Mouse (Mus musculus) adrenal gland, postnatal 14 days (tissue): ENCODE measurements around the gene Nlgn2. TPM values are rescaled to one million over a fixed set of nuclear protein-coding genes. Genes with fewer than 3 reads are reported as not detected.

ENCODE experiments used
- DNase-seq: peaks from one replicate; pipeline ENCODE4 v3.0.0; 2021; ENCODE audit warnings: mixed read lengths
- long read RNA-seq, 2 experiments: library from polyadenylated mRNA; stranded (forward); transcript quantifications; one replicate each; pipeline ENCODE4 v2.0.0; 2021
- total RNA-seq: library from RNA; stranded (reverse); gene quantifications from 2 replicates; pipeline ENCODE4 v1.2.3, GENCODE M21; 2021

Nlgn2 gene
- 17.6 and 20.6 TPM in 2 replicates for total RNA-seq
- long read RNA-seq, experiment 1, partial matches to known transcripts = 0 of 7 reads
- long read RNA-seq, experiment 1, other reads (novel, unspliced or antisense) = 7 of 7 reads
- long read RNA-seq, experiment 2, partial matches to known transcripts = 0 of 8 reads
- long read RNA-seq, experiment 2, other reads (novel, unspliced or antisense) = 8 of 8 reads

- DNase-seq = peak; percentile 86
These were observed at the start of gene Nlgn2 for GRCm38 (mm10) chr11:69837604-69837951. Nlgn2 (minus strand) TSS chr11:69837784.

- DNase-seq = no peak
These were observed 49.5 kb upstream of the Nlgn2 start for GRCm38 (mm10) chr11:69886907-69887635.

GRCm38 (mm10) chr11:69884663-69885062 lies 47.1 kb upstream of the Nlgn2 start:
- DNase-seq = no peak

DNA sequence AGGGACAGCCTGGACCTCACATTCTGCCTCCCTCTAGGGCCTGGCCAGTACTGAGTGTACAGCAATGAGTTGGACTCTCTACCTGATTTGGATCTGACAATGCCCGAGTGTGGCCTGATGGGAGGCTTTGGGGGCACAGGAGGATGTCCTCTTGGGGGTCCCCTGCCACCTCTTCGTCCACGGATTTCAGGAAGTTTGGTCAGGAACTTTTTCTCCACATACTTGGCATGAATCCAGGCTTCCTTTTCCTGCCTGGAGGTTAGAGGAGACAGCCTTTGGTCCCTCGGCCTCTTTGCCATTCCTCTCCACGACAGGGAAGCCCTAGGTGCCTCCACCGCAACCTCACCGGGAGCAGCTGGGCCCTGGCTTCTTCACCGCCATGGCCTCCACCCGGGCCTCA lies 46.7 kb upstream of the Nlgn2 start:
- DNase-seq = no peak

DNA sequence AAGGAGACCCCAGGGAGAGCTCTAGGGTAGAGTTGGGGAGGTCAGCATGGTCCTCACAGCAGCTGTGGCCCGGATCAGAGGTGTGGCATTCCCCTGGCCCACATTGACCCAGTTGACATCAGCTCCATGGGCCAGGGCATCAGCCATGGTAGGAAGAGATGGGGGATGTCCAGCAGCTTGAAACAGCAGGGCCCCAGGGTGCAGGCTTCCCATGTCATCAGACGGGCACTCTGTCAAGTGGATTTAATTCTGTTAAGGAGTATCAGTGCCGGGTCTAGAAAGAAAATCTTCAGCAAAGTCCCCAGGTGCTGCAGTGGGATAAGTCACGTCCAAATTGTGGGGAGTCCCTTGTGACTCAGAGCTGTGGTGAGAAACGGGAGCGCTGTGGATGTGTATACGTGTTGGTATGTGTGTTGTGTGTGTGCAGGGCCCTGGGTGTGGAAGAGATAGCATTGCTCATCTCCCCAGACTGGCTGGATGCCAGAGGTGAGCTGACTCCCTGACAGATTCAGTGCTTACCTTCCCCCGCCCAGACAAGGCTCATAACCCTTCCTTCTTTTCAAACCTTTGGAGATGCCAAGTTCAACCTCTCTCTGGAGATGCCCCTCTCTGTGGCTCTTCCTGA lies 46.1 kb upstream of the Nlgn2 start:
- DNase-seq = peak; percentile 35

DNA sequence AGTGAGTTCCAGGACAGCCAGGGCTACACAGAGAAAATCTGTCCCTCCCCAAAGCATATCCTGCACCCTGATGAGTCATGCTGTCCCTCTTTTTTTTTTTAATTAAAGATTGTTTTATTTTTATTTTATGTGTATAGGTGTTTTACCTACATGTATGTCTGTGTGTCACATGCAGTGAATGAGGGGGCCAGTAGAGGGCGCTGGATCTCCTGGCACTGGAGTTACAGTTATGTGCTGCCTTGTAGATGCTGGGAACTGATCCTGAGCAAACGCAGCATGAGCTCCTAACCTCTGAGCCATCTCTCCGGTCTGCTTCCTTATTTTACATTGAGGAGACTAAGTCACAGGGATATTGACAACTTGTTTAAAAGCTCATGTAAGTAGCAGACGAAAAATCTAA lies 45.5 kb upstream of the Nlgn2 start:
- no peak for DNase-seq

DNA sequence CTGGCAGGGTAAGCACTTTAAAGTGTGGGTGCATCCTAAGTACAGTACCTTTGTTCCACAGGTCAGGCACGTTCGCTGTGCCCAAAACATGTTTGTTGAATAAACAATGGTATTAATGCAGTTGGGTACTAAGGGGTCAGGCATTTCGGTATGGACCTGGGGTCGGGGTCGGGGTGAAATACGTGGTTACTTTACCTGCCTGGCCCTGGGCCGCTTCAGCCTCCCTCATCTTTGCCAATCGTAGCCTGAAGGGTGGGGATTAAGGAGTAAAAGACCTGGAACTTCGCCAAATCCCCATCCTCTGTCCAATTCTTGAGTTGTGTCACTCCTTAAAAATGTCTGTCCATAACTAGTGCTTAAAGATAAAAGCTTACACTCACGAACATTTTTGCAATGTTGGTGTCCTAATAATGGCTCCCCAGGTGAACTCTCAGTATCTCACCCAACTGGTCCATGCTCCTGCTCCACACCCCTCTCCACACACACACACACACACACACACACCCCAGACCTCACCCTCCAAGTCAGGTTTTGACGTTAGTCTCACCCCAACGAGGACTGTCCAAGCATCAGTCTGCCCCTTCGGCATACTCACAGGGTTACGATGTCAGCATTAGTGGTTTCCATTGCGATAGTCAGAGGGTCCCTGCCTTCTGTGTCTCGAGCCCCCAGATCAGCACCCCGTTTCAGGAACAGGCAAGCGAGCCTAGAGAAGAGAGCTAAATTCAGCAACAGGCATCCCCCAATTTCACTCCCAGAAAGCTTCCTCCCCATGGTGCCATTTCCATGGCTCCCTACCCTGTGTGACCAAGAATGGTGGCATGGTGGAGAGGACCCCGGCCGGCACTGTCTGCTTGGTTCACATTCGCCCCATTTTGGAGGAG lies 44.4 kb upstream of the Nlgn2 start:
- DNase-seq = no peak

GRCm38 (mm10) chr11:69880853-69881603 lies 43.4 kb upstream of the Nlgn2 start, which contains the start of gene Kctd11:
Kctd11 (minus strand) TSS chr11:69881406.
- peak; percentile 93 for DNase-seq

DNA sequence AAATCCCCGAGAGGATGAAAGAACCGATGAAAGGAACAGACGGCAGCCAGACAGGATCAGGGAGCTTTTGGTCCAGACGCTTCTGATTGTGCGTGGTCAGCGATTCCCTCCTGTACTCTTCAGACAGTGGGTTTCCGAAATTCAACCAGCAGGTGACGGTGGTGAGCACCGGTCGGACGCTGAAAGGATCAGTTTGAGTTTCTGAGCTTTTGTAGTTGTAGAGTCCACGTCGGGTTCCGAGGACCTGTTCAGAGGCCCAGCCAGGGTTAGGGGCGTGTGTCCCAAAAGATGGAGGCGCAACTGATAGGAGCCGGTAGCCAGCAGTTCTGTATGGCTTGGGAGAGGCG lies 42.9 kb upstream of the Nlgn2 start:
- DNase-seq = peak; percentile 81

GRCm38 (mm10) chr11:69879711-69880110 lies 42.1 kb upstream of the Nlgn2 start:
- DNase-seq = no peak

DNA sequence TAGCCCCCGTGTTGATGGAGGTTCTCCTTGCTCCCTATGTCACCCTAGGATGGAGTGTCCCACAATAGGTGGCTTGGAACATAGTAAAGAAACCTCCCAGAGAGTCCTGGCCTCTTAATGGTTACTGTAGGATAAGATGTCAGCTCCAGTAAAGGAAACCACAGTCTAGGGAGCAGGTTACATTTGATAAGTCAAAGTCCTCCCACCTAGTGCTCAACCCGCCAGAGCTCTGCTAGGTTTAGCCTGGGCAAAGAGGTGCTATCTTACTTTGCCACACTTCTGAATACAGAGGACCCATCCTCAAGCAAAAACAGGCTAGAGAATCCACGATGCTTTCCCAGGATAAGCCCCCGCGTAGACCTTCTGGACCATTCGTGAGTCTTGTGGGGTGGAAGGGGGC lies 41.4 kb upstream of the Nlgn2 start:
- DNase-seq = no peak

- DNase-seq = no peak
These were observed 40.8 kb upstream of the Nlgn2 start for GRCm38 (mm10) chr11:69878399-69878798.

- DNase-seq = no peak
These were observed 40.3 kb upstream of the Nlgn2 start, which contains the start of gene Tmem95 for GRCm38 (mm10) chr11:69877878-69878277. Tmem95 (minus strand) TSS chr11:69878018.

DNA sequence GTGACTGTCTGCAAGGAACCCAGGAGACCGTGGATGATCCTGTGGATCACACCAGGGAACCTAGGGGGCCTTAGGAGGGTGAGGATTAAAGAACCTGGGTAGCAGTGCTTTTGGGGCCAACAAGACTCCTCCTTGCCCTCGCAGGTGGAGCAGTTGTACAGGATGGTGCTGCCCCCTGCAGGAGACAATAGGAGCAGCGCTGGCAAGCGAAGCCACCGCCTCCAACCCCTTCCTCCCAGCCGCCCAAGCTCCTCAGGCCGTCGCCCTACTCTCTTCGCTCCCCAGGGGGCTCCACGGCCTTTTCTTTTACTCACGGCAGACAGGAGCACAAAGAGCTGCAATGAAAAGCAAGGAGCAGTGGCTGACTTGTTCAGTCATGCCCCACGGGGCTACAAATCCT lies 39.3 kb upstream of the Nlgn2 start:
- DNase-seq = peak; percentile 92

GRCm38 (mm10) chr11:69876186-69876585 lies 38.6 kb upstream of the Nlgn2 start:
- no peak for DNase-seq

DNA sequence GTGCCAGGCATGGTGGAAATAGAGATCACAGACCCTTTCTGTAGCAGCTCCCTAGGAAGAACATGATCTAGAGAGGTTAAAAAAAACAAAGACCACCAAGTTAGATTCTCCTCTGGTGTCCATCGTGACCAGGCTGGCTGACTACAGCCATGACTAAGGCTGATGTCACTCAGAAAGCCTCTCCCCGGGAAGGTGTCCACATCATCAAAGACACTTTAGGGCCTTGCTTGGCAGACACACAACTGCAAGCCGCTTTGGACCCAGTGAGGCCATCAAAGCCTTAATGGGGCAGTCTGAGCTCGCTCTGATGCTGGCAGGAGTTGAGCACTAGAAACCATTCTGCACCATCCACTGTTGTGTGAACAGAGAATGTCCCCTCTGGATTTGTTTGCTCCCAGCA lies 34.9 kb upstream of the Nlgn2 start:
- no peak for DNase-seq

GRCm38 (mm10) chr11:69871822-69872221 lies 34.2 kb upstream of the Nlgn2 start:
- no peak for DNase-seq

GRCm38 (mm10) chr11:69870289-69871069 lies 32.9 kb upstream of the Nlgn2 start:
- DNase-seq = no peak

DNA sequence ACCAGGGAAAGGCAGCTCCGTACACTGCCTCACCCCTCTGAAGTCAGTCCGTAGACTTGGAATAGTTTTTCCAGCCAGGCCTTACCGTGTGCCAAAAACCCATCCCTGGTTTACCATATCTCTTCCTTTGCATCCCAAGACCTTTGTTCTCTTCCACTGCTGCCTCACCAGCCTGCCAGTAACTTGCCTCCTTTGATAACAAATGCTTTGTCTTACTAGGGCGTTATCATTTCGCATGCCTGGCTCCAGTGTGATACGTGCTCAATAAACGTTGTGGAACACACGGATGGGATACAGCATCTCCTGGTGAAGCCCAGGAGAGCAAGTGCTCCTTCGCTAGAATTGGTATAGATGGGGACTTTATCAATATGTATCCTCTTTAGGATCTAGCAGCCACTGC lies 29.8 kb upstream of the Nlgn2 start:
- DNase-seq = no peak

GRCm38 (mm10) chr11:69865561-69865960 lies 28.0 kb upstream of the Nlgn2 start:
- no peak for DNase-seq
